Mouse (Mus musculus) stomach, embryonic 14.5 days (tissue): ENCODE measurements around the gene Gje1. TPM values are rescaled to one million over a fixed set of nuclear protein-coding genes. Genes with fewer than 3 reads are reported as not detected.

ENCODE experiments used
- ATAC-seq: fragments of 200-750 bp; cut with Nextera tagmentation; 2 replicates; pipeline ENCODE4 v1.8.0; 2017; ENCODE audit warnings: low read depth, moderate TSS enrichment; ENCODE audit not compliant: insufficient number of reproducible peaks, insufficient read depth, low FRiP score
- H3K27ac ChIP-seq: fragments of 300-500 bp; sonication (generic); 2 replicates; pipeline ENCODE4 v1.5.1; 2014; ENCODE audit warnings: mild to moderate bottlenecking, low read length, moderate library complexity, mixed read lengths
- H3K27me3 ChIP-seq: fragments of 300-500 bp; sonication (generic); 2 replicates; pipeline ENCODE4 v1.6.1; 2014; ENCODE audit warnings: low read length, control low read depth, mixed read lengths; ENCODE audit not compliant: control insufficient read depth, insufficient read depth
- H3K36me3 ChIP-seq: fragments of 300-500 bp; sonication (generic); 2 replicates; pipeline ENCODE4 v1.6.1; 2014; ENCODE audit warnings: mild to moderate bottlenecking, control low read depth, low read length, moderate library complexity, mixed read lengths; ENCODE audit not compliant: control insufficient read depth, insufficient read depth
- H3K4me1 ChIP-seq: fragments of 300-500 bp; sonication (generic); 2 replicates; pipeline ENCODE4 v1.6.1; 2014; ENCODE audit warnings: low read length, control low read depth, mixed read lengths; ENCODE audit not compliant: control insufficient read depth, insufficient read depth
- H3K4me2 ChIP-seq: fragments of 300-500 bp; sonication (generic); replicated peaks from 2 replicates; pipeline ENCODE4 v1.6.1; 2014; ENCODE audit warnings: low read depth, low read length, control low read depth
- H3K4me3 ChIP-seq: fragments of 300-500 bp; sonication (generic); 2 replicates; pipeline ENCODE4 v1.5.1; 2014; ENCODE audit warnings: low read depth, low read length, control low read depth
- H3K9ac ChIP-seq: fragments of 300-500 bp; sonication (generic); replicated peaks from 2 replicates; pipeline ENCODE4 v1.6.1; 2014; ENCODE audit warnings: low read depth, mild to moderate bottlenecking, control low read depth, low read length, moderate library complexity, mixed read lengths
- H3K9me3 ChIP-seq: fragments of 300-500 bp; sonication (generic); 2 replicates; pipeline ENCODE4 v1.6.1; 2016; ENCODE audit warnings: low read depth, low read length, control low read depth; ENCODE audit not compliant: control insufficient read depth
- WGBS: fragments of 180-500 bp; shearing (Covaris S2); extraction: QIAGEN DNeasy Blood & Tissue Kit; methylation state at CpG from one replicate; pipeline ENCODE4 v1.1.7; 2014; 5-methylcytosine and 5-hydroxymethylcytosine counted together
- polyA plus RNA-seq: library from polyadenylated mRNA; unstranded; fragments of >200 nt; fragmentation: Nextera tagmentation; extraction: Ambion mirVana; gene quantifications from 2 replicates; pipeline ENCODE4 v1.2.1, GENCODE M21; 2014

Gje1 gene
- polyA plus RNA-seq, 1 experiment from 2014 or later = not detected

DNA sequence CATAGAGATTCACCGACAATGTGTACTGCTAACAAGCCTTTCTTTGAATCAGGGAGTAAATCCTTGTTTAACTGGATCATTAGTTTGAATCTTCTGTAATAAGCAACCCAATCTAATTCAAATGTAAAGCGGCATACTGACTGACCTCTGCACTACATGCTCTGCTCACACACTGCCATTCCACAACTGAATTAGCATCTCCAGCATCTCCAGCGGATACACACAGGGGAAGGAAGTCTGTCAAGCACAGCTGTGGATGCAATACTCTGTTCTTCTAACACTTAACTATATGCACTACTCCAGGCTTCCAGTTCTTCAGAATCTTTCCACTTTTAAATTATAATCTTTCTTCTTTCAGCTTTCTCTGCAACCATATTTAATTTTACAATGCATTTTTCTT lies 27.7 kb downstream of the Gje1 start:
- Histone ChIP-seq H3K36me3 (peaks cover 3% of the 10 kb centered on the region; the same call in 1 of the 2 replicates), H3K4me3 (no peak overlapping the region), H3K4me1 (no peaks in the 10 kb centered on the region), H3K27ac (no peak overlapping the region), H3K9ac (no peak overlapping the region), H3K4me2 (no peak overlapping the region), H3K9me3 (no peaks in the 10 kb centered on the region), H3K27me3 (no peaks in the 10 kb centered on the region)
- no peak for ATAC-seq
- WGBS = 85% methylated on average over 3 of the region's 3 CpGs

DNA sequence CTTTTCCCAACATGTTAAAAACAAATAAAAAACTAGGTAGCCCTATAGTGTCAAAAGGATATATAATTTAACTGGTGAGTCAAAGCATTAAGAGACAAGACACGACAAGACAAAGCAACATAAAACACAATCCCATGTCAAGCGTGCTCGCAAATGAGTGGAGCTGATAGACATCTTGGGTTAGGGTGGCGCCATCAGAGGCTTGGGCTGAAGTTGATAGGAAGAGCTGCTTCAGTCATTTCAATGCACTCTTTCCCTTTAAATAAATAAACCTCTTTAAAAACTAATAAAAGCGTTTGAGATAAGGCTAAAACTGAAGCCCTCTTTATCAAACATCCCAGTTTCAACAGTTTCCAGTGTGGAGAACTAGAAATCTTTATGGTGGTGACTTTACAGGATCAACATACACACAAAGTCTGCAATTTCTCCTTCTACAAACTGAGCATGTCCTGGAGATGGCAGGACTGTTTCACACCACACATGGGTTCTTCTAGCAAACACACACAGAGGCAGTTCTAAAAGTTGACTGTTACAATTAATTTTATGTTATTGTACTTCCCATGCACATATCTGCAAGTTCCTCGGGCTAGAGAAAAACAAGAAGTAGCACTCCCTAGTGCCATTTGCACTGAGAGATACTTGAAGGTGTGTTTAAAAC lies 29.1 kb downstream of the Gje1 start:
- no peak overlapping the region for H3K27ac ChIP-seq

DNA sequence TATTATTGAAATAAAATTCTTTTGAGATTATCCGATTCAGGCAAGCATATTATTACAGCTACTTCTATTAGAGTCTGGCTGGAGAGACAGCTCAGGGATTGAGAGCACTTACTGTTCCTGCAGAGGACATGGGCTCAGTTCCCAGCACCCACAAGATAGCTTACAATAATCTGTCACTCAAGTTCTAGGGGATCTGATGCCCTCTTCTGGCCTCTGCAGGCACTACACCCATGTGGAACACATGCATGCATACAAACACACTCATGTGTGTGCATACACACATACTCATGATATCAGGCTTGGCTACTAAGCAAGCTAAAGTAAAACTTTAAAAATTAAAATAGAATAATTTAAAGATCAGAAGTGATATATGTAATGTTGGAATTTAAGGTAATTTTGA lies 32.4 kb downstream of the Gje1 start:
- ATAC-seq = no peak
- H3K9ac ChIP-seq = no peak overlapping the region
- H3K27me3 ChIP-seq = no peaks in the 10 kb centered on the region
- WGBS = 95% methylated on average over 1 of the region's 1 CpGs
- H3K9me3 ChIP-seq = no peaks in the 10 kb centered on the region
- H3K27ac ChIP-seq = no peak overlapping the region
- no peak overlapping the region for H3K4me3 ChIP-seq
- peaks cover 3% of the 10 kb centered on the region; the same call in 1 of the 2 replicates for H3K36me3 ChIP-seq
- H3K4me1 ChIP-seq = no peaks in the 10 kb centered on the region
- H3K4me2 ChIP-seq = no peak overlapping the region

More for the DNA sequence above, 29.1 kb downstream of the Gje1 start:
- no peaks in the 10 kb centered on the region for H3K4me1 ChIP-seq
- 75% methylated on average over 6 of the region's 6 CpGs for WGBS
- ATAC-seq = no peak
- H3K9ac ChIP-seq = no peak overlapping the region
- no peaks in the 10 kb centered on the region for H3K9me3 ChIP-seq
- no peak overlapping the region for H3K4me2 ChIP-seq
- H3K27me3 ChIP-seq = no peaks in the 10 kb centered on the region
- no peak overlapping the region for H3K4me3 ChIP-seq
- H3K36me3 ChIP-seq = peaks cover 3% of the 10 kb centered on the region; the same call in 1 of the 2 replicates

DNA sequence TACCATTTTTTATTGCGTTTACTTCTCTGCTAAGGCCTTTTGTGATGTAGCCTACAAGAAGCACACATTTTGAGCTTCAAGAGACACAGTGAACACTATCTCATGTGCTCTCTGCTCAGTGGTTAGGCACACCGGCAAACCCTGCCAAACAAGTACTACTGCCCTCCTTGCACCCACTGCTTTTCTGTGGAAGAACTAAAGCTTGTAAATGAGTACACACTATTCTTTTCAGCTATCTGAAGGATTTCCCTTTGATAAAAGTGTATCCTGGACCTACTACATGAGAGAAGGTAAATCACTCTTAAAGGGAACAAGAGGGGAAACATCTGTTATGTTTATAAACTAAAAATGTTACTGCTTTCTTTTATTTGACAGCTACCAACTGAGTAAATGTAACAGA lies 51.9 kb downstream of the Gje1 start:
- WGBS = 91% methylated on average over 2 of the region's 2 CpGs
- no peak overlapping the region for H3K27ac ChIP-seq
- no peaks in the 10 kb centered on the region for H3K9me3 ChIP-seq
- no peaks in the 10 kb centered on the region for H3K27me3 ChIP-seq
- no peak overlapping the region for H3K9ac ChIP-seq
- no peak overlapping the region for H3K4me2 ChIP-seq
- H3K4me3 ChIP-seq = no peak overlapping the region
- H3K36me3 ChIP-seq = peaks cover 8% of the 10 kb centered on the region; the same call in 1 of the 2 replicates
- H3K4me1 ChIP-seq = no peaks in the 10 kb centered on the region
- no peak for ATAC-seq

Other genes starting within 250 kb of the Gje1 start
- 5.6 and 7.2 TPM in 2 replicates for gene Adgrg6, start 172.6 kb downstream of the Gje1 start, polyA plus RNA-seq
- gene Vta1, start 12.7 kb downstream of the Gje1 start, polyA plus RNA-seq = 99.7 and 107 TPM in 2 replicates
- 0.42 and 1.0 TPM in 2 replicates for gene Nmbr, start 12.6 kb downstream of the Gje1 start, polyA plus RNA-seq